Mouse (Mus musculus) left cerebral cortex, adult 2 months (tissue): ENCODE measurements at regions not wholly inside any gene's neighbourhood (a gene's known extent, or its start where the extent isn't known, plus 50 kb on each side); places are given as distances from the start of the nearest gene placed in this dataset.

Experiments used
- DNase-seq, 2 experiments: peaks; one replicate each; pipeline ENCODE4 v3.0.0; 2021 to 2022; ENCODE audit warnings: low spot score in 2 of 2, mixed read lengths in 1 of 2; ENCODE audit errors: extremely low spot score in 1 of 2
- H3K27ac ChIP-seq: fragments of 200-600 bp; 2 replicates; pipeline ENCODE4 v1.8.1; 2022
- H3K4me3 ChIP-seq: fragments of 200-600 bp; 2 replicates; pipeline ENCODE4 v1.8.1; 2022
- CTCF ChIP-seq: fragments of 200-600 bp; IDR thresholded peaks from 2 replicates; pipeline ENCODE4 v1.8.1; 2022; ENCODE audit warnings: antibody characterized with exemption, mild to moderate bottlenecking, moderate library complexity
- intact Hi-C: fragments of 180-260 bp; cut with DNase I; formaldehyde crosslinking; loops from one replicate; pipeline ENCODE4 v1.15.1; 2025

GRCm38 (mm10) chr13:84565644-84566532 is 343.8 kb downstream of the Tmem161b start:
- no peak for TF ChIP-seq CTCF
- Histone ChIP-seq H3K4me3 (no peak overlapping the region), H3K27ac (no peak overlapping the region; the same call in 1 of the 2 replicates)
- DNase-seq = no peak
- intact Hi-C loops = no loop called here

DNA sequence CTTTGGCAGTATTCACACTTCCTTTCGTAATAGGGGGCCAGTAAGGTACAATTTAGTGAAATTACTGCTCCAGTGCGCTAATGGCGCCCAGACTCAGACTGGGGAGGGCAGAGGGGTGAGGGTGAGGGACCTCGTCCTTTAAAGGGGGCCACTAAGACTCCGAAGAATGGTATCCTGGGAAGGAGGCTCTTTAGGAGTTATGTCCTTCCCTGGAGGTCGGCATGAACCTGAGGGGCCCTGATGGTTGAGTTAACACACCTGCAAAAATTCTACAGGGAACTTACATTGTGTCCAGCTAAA is 344.4 kb downstream of the Tmem161b start:
- intact Hi-C loops = no loop called here
- Histone ChIP-seq H3K4me3 (no peak overlapping the region), H3K27ac (no peak overlapping the region)
- no peak for TF ChIP-seq CTCF
- no peak for DNase-seq

DNA sequence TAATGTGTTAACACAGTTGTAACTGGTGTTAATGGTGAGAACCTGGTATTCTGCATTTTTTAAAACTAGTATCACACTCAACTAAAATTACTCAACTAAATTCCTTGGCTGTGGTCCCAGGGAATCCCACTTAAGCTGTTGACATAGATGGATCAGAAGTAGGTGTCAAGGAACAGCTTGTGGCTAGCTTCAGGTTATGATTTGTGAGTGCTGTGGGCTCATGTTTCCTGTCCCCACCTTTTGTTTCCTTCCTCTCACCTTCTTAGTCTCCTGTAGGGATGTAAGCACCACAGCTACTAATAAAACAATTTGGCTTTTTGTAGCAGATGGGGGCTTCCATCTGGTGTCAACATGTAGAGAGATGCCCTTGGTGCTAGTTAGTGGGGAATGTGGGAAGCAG is 347.3 kb downstream of the Tmem161b start:
- no peak for DNase-seq
- H3K27ac ChIP-seq = no peak overlapping the region
- TF ChIP-seq CTCF = no peak
- intact Hi-C loops = no loop called here
- H3K4me3 ChIP-seq = no peak overlapping the region

GRCm38 (mm10) chr13:84570206-84570605 is 348.1 kb downstream of the Tmem161b start:
- no peak for DNase-seq
- intact Hi-C loops = no loop called here
- TF ChIP-seq CTCF = no peak
- H3K4me3 ChIP-seq = no peak overlapping the region
- H3K27ac ChIP-seq = no peak overlapping the region

GRCm38 (mm10) chr13:84570984-84571844 is 349.1 kb downstream of the Tmem161b start:
- no peak overlapping the region for H3K27ac ChIP-seq
- no peak overlapping the region for H3K4me3 ChIP-seq
- TF ChIP-seq CTCF = no peak
- intact Hi-C loops = no loop called here
- peak; percentile 17 to 33 for DNase-seq

DNA sequence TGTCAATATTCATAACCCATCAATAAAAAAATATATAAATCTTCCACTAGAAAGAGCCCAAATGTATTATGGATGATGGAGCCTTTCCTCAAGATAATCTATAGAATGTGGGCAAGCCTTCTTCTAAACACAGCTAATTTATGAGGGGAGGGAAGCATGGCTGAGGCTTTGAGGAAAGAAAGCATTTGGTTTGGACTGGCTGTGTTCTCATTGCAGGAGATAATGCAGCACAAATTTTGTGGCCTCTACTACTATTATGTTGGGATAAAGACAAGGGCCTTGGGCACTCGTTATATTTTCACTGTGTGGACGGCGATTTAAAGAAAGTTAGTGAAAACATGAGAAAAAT is 349.7 kb downstream of the Tmem161b start:
- Histone ChIP-seq H3K4me3 (no peak overlapping the region), H3K27ac (no peak overlapping the region)
- TF ChIP-seq CTCF = no peak
- intact Hi-C loops = no loop called here
- no peak for DNase-seq

DNA sequence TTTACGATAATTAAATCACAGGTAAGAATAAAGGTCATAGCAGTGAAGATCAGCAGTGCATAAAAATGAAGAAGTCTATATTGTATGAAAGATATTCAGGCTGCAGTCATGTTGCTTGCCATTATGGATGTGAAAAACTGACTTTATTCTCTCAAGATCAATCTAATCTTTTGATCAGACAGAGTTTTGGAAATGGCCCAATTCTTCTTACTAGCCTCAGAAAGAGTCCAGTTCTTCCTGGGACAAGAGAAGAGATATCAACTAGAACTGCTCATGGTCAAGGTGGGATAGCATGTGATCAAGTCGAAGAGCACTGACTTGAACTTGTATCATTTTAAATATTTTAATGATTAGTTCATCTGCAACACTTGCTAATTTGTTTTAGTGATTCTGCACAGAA is 350.1 kb downstream of the Tmem161b start:
- no peak for TF ChIP-seq CTCF
- no peak overlapping the region for H3K4me3 ChIP-seq
- no peak overlapping the region for H3K27ac ChIP-seq
- no peak for DNase-seq
- intact Hi-C loops = no loop called here

DNA sequence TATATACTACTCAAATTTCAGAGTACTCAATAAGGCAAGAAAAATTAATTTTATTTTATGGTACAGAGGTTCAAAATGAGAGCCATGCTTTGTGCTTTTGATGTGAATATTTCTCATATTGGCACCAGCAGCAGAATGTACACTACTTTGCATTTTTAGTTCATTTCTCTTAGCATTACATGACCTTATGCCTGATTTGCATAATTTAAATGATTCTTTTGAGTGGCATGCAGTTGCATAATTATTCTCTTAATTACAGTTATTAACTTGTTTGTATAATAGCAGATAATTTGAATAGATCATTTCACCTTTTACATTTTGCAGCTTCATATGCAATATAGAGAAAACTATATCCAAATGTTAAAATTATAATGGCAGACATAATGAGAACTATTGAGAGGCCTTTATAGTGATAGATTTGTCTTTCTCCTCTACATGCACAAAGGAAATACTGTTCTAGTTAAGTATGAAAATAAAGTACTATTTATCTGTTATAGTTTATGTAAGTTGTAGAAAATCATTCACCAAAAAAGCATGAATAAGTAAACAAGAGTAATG is 374.6 kb downstream of the Tmem161b start:
- Histone ChIP-seq H3K4me3 (no peak overlapping the region), H3K27ac (no peak overlapping the region)
- intact Hi-C loops = no loop called here
- no peak for TF ChIP-seq CTCF
- no peak for DNase-seq

DNA sequence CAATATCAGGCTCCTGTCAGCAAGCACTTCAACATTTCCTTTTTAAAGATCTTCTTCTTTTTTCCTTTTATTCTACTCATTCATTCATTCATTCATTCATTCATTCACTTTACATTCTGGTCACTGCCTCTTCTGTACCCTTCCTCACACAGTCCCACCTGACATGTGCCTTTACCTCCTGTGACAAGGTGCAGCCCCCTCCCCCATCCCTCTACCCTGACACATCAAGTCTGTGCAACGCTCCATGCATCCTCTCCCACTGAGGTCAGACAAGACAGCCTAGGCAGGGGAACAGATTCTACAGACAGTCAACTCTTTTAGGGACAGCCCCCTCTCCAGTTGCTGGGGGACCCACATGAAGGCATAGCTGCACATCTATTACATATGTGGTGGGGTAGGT is 380.5 kb downstream of the Tmem161b start:
- TF ChIP-seq CTCF = no peak
- Histone ChIP-seq H3K4me3 (no peak overlapping the region), H3K27ac (no peak overlapping the region)
- intact Hi-C loops = no loop called here
- DNase-seq = no peak

DNA sequence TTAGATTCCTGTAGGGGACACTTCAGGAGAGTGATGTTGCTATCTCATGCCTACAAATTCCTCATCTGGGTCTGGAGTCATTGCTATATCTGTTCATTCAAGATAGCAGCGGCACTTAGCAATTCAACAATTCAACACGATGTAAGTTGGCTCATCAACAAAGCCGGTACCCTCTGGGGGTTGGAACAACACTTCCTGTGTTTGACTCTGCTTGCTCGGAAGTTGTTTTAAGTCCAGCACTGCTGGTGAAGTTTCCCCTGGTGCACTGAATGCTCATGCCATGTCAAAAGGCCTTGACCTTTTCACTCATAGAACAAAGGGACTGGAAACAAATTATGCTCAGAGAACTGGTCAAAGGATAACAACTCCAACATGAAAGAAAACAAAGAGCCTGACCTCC is 390.4 kb downstream of the Tmem161b start:
- intact Hi-C loops = loop anchor here (2.0 to 5.0 kb wide), 6 partner anchors 145 to 885 kb away; partner anchors contain the start of gene Tmem161b
- TF ChIP-seq CTCF = no peak
- Histone ChIP-seq H3K4me3 (no peak overlapping the region), H3K27ac (peak overlapping the region; percentile 32; the same call in 1 of the 2 replicates)
- no peak for DNase-seq

DNA sequence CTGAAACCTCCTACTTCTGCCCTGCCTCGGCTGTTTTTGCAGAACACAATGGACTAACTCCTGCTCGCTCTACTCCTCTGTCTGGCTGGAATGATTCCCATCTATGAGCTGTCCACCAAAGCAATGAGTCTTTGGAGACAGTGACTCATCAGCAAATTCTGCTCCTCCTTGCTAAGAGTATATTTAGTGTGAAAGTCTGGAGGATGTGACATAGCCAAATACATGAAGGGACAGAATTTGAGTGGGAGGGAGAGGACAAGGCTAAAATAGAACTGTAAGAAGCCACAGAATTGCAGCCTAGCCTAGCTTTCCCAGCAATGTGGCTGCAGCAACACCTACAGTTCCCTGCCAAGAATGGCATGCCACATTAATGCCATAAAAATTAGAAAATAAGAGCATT is 390.9 kb downstream of the Tmem161b start:
- peak; percentile 67 for TF ChIP-seq CTCF
- peak overlapping the region; percentile 45; the same call in 1 of the 2 replicates for H3K27ac ChIP-seq
- H3K4me3 ChIP-seq = no peak overlapping the region
- intact Hi-C loops = loop anchor here (1.0 to 5.0 kb wide), 7 partner anchors 144 to 886 kb away; partner anchors contain the start of gene Tmem161b
- peak; percentile 52 for DNase-seq

GRCm38 (mm10) chr13:84624691-84625090 is 402.6 kb downstream of the Tmem161b start:
- no peak for DNase-seq
- no peak overlapping the region for H3K27ac ChIP-seq
- intact Hi-C loops = loop anchor here (5.0 kb wide), 1 partner anchor 128 kb away; no protein-coding TSS in a partner anchor
- TF ChIP-seq CTCF = no peak
- no peak overlapping the region for H3K4me3 ChIP-seq
